Mouse (Mus musculus): ENCODE measurements at regions not wholly inside any gene's neighbourhood (a gene's known extent, or its start where the extent isn't known, plus 50 kb on each side); places are given as distances from the start of the nearest gene placed in this dataset.
A peak's percentile ranks its signal among the peaks of the same experiment; 100 is the strongest.

DNA sequence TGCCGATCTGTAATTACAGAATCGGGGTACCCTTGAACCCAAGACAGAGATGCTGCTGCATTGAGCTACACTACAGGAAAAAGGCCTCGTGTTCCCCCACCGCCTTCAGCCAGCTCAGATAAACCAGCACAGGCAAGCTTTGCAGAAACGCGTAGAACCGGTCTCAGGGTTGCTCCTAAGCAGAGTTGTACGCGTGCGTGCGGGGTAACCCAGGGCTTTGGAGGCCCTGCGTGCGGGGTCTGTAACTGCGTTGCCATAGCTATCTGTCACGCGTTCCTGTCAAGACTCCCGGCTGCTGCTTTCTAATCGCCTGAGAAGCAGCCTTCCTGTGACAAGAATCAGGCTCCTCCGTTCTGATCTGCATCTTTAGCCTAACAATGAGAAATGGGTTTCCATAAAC, 69.6 kb upstream of the Hnrnpa3 start:
- no peak for DNase-seq (ENCODE audit: low read depth)

DNA sequence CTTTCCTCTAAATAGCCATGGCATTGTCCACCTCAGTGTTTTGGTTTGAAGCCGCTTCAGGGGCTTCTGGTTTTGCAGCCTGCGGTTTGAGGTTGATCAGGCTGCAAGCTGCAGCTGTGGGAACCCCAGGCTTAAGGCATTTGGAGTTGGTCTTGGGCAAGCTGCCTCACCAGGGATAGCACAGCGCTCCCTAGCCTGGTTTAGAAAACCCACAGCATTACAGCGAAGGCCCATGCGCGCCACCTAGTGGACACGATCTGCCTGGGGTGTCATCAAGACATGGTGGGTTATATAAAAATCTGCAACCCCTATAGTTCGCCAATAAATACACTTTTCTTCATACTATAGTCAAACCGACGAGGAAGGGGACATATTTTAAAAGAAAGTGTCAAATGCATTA, 68.9 kb upstream of the Hnrnpa3 start:
- DNase-seq (ENCODE audit: low read depth), result peak; percentile 90

DNA sequence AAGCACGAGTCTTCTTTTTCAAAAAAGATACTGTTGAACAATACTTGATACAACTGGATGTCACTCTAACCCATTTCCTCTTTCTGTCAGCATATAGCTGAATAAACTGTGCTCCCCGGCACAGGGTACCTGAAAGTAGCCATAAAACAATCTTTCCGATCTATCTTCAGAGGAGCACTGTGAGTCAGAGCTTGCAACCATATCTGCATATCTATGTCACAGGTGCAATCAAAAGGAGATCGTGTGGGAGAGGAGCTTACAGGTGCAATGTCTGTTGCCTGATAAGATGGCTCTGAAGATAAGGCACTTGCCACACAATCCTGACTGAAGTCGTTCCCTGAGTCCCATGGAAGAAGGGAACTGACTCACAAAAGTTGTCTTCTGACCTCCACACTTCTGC, 58.5 kb upstream of the Hnrnpa3 start:
- no peak for DNase-seq (ENCODE audit: low read depth)

DNA sequence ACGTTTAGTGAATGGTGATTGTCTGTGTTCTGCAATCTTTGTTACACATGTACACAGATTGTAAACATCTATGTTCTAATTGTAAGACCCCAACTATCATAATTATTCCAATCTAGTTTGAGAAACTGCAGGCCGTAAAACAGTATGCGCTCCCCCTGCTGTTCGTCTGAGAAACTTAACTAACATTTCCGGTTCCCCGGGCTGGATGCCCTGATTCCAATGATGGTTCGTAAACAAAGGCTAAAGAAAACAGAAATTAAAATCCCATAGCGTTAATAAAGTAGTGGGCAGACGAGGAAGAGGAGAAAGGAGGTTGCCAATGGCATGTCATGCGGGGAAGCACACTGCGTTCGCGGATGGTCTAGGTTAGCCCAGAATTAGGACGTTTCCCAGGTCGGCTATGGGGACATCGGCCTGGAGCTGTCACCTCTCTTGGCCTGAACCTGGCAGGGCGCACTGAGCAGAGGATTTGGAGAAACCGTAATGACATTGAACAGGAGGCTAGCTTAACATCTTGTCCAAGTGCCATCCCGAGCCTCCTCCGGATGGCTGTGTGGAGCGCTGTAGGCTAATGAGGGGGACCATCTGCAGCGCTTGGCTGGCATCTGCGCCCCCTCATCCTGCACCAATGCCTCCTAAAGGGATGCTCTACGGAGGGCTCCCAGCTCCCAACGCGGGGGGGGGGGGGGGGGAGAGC, 55.7 kb upstream of the Hnrnpa3 start:
- DNase-seq (ENCODE audit: low read depth), result peak; percentile 67

DNA sequence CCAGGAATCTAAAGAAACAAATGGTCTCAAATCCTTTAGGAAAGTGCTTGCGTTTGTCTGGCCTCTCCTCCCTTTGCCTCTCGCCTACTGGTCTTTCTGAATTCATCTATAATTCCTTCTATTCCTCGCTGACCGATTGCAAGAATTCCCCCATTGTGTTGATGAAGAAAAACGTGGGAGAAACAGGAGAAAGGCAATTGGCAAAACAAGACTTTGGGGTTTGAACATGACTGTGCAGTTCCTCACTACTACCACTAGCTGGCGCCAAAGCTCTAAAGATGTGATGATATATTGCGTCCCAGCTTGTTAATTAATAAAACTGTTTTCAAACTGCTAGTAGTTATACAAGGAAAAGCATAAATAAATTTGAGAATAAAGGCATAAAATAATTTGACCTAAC, 53.4 kb upstream of the Hnrnpa3 start:
- peak; percentile 87 for DNase-seq (ENCODE audit: low read depth)

DNA sequence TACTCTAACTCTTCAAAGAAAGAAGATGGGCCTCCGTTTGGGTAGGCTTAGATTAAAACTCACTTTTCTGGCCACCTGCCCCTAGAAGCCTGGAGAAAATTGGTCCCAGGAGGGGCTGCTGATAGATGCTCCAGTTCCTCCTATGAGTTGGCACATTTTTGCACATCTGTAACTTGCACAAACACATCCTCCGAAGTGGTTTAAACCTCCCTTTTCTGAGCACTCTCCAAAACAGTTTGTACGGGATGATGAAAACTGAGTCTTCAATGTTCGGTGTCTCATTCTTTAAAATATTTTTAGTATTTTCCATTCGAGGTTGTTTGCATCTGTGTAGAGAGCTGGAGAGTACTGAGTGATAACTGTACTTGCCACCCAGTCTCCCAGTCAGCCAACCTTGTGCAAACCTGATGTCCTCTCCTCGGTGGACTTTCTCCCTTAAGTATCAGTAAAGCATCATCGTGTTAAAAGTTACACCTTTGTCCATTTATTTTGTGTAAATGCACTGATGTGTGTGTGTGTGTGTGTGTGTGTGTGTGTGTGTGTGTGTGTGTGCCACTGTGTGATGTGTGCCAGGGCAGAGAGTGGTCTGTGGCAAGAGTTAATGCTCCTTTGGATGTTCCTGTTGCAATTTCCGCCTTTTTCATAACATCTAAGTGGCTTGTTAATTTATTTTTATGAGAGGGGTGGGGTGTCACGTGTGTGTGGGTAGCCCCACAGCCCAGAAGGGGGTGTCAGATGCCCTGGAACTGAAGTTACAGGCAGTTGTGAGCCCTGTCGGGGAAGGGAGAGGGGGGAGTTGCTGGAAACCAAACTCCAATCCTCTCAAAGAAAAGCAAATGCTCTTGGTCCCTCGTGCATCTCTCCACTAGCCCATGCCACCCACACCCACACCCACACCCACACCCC, 51.8 kb upstream of the Hnrnpa3 start:
- no peak for DNase-seq (ENCODE audit: low read depth)

DNA sequence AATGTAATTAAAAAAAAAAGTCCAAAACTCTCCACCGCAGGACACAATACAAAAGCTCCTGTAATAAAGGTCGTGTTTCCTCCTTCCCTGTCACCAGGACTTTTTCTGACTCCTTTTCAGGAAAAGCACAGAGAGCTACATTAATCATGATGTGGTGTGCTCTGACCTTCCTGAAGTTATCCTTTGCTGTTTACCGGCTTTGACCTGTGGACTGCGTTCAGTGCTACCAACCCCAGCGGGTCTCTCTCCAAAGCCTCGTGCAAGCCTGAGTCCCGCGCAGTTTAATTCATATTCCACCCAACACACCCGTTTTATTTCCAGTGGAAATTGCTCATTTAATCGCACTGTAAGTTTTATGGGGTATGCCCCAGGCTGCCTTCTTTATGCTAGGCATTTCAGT, 51.1 kb upstream of the Hnrnpa3 start:
- no peak for DNase-seq (ENCODE audit: low read depth)

DNA sequence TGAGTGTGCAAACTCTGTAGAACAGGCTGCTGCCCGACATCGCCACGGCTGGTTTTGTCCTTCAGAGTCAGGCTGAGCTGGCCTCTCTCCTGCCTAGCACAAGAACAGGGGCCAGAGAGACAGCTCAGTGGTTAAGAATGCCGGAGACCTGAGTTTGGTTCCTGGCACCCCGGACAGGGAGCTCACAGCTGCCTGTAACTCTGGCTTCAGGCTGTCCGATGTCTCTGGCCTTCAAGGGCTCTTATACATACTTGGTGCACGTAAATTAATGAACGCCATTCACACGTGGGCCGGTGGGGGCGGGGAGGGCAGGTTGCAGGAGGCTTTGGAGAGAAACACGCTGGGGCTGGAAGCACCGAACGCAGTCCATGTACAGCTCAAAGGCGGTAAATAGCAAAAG, 50.6 kb upstream of the Hnrnpa3 start:
- DNase-seq (ENCODE audit: low read depth), result no peak

DNA sequence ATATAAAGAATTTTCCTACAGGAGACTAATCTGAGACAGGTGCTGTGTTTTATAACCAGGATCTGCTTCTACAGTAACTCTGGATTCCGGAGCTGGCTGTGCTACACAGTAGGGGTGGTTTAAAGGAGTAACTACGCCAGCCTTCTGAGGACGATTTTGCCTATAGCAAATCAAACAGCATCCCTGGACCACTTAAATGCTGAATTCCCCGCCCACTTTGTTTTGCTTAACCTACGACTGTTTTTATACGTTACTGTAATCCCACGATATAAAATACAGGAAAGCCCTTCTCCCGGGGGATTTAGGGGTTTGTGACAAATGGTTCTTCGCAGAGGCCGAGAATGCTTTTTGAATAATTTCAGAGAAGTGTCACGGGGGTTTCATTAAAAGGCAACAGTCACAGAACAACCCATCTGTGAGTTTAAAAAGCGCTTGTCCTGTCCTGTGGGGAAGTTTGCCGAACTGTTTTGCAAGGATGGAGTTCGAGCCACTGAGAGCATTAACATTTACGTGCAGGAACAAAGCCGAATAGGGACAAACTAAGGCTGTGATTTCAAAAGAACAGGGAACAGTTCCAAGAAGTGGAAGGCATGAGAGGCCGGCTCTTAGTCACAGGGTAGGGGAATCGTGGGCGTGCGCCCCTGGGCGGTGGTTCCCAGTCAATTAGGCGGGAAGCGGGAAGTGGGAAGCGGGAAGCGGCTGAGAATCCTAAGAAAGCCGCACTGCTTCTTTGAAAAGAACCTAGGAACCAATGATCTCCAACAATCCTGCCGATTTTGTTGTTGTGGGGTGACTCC, 49.7 kb upstream of the Hnrnpa3 start:
- peak; percentile 83 for DNase-seq (ENCODE audit: low read depth)

All from NIH3T3 (cell line).